Mouse (Mus musculus): ENCODE measurements around the gene 4932411N23Rik. TPM values are rescaled to one million over a fixed set of nuclear protein-coding genes. Genes with fewer than 3 reads are reported as not detected.

4932411N23Rik gene
- polyA plus RNA-seq (2012; rRNA removed; ENCODE audit: low replicate concordance) = not detected in 2 replicates

GRCm38 (mm10) chrX:126815768-126816167 lies at the start of gene 4932411N23Rik:
Gene 4932411N23Rik, minus strand, starts transcription at chrX:126815868.

Other genes with a start within 250 kb of the 4932411N23Rik start
- not detected in 2 replicates for gene Gm382, start 224.1 kb upstream of the 4932411N23Rik start, polyA plus RNA-seq (2012; rRNA removed; ENCODE audit: low replicate concordance)